Mouse (Mus musculus) central nervous system, embryonic 11.5 days (tissue): ENCODE data around the gene Apbb1ip. TPM values are rescaled to one million over a fixed set of nuclear protein-coding genes. Genes with fewer than 3 reads are reported as not detected.

Experiments
- polyA plus RNA-seq: library from polyadenylated mRNA; depleted of rRNA; stranded (reverse); fragments of >200 nt; gene quantifications from 2 replicates; pipeline ENCODE4 v1.2.3, GENCODE M21; 2012; rRNA removed

The Apbb1ip gene
- polyA plus RNA-seq: 0.96 and 1.4 TPM in 2 replicates

DNA sequence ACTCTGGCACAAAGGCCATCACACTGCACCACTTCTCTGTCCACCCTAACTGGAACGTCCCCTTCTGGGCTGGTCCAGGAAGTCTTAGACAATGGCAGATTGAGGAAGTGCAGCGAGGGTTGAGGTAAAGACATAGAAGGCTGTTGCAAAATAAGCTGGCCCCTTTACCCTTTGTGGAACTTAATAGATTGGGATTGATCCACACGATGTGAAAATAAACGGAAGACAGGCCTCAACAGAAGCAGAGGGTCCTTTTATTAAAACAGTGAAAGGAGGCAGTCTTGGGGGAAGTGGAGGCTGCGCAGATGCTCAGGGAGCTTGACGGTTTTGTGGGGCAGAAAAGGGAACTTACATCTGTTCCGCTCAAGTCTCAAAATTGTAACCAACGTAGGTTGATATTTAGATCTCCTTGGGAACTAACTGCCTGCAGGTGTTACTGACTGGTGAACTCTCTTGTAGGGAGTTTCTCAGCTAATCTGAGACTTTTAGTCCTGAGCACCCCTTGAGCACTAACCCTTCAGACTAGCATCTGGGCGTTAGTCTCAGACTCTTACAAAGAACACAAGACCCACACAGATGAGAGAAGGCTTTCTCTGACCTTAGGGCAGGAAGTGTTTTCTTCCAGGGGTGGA, at the start of gene Apbb1ip:
Gene Apbb1ip, plus strand, starts transcription at position 546 of the 632 bp plus-strand sequence.

DNA sequence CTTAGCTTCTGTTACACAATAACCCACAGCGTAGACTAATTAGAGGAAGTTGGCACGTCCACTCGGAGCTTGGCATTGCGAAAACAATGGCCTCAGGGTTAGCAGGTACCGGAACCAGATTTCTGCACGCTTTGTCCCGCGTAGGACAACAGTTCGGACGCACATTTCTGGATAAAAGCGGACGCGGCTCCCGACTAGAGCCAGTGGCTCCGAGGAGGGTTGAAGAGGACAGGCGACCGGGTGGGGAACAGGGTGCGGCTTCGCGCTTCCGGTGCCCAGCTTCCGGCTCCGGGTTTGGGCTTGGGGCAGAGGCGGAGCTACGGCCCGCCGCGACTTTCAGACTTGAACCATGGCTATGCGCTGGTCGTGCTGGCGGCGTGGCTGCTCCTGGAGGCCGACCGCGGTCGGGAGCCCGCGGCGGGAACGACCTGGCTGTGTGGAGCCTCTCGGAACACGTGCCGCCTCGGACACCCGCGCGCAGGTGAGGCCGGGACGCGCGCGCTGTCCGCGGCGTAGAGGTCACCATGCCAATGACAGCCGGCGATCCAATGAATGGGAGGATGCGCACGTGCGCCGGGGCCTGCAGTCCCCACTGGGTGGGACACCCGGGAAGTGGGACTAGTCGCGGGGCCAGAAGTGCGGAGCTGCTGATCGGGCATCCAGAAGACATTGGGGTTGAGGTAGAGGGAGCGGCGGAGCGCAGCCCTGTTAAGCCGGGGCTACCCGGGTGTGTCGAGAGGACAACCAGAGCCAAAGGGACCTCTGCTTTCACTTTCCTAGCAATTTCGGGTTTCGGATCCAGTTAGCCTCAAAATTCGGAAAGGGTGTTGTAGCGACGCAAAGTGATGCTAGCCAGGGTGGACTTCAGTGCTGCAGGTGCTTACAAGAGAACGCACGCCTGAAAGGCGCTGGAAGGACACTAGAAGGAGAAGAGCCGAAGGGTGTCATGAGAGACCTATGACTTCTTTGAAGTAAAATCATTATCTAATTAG, 121.7 kb downstream of the Apbb1ip start, which contains the start of gene Pdss1:
Gene Pdss1, plus strand, starts transcription at position 241 of the 992 bp plus-strand sequence.

Other genes with a start within 250 kb of the Apbb1ip start
- gene Gad2, start 151.9 kb upstream of the Apbb1ip start, polyA plus RNA-seq: 11.6 and 12.7 TPM in 2 replicates
- 16.6 and 25.4 TPM in 2 replicates for gene Pdss1, start 121.4 kb downstream of the Apbb1ip start, polyA plus RNA-seq